Mouse (Mus musculus) frontal cortex, postnatal 10 days (tissue): ENCODE results near the gene Gad2.
A peak's percentile ranks its signal among the peaks of the same experiment; 100 is the strongest.
"Not testable (repeated sequence)": the region's sequence is repeated elsewhere in the genome, so short reads cannot be mapped to it uniquely, and the experiment has no call there.

Experiments
- DNase-seq, 2 experiments: peaks; one replicate each; pipeline ENCODE4 v3.0.0; 2022; ENCODE audit warnings: low spot score in 2 of 2, mixed read lengths in 1 of 2

Gene Gad2

DNA sequence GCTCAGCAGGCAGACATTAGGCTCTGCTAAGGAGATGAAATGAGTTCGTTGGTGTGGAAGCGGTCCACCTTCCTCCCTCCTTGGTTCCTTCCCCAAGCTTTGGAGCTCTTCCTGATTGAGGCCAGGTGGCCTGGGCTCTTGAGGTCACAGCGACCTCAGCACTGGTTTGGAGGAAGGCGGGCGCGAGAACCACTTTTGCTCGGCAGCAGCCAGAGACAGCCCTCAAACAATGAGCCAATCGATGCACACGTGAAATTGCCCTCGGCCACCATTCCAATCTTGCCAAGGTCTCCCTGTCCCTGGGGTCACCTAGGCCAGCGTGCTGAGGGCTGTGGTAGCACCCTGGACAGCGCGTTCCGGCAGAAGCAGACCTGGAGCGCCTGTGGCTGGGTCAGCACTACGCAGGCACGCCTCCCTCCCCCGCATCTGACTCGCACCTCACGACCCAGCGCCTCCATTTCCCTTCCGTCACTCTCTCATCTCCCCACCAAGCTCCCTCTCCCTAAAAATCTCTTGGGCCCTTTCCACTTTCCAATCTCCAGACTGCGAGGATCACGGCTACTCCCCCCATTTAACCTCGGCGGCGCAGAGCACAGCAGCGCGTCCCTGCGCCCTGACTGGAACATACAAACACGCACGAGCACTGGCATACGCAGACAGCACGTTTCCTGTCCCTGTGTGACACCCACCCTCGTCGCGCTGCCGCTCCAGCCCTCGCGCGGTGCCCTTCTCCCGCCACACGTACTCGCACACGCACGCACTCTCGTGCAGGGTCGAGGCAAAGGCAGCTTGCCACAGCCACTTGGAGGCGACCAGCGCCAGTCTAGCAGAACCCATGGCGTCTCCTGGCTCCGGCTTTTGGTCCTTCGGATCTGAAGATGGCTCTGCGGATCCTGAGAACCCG, at the start of gene Gad2:
Gene Gad2 (plus strand): TSS at position 378 of the 904 bp plus-strand sequence.
- DNase-seq, result peak; percentile 37 to 48

DNA sequence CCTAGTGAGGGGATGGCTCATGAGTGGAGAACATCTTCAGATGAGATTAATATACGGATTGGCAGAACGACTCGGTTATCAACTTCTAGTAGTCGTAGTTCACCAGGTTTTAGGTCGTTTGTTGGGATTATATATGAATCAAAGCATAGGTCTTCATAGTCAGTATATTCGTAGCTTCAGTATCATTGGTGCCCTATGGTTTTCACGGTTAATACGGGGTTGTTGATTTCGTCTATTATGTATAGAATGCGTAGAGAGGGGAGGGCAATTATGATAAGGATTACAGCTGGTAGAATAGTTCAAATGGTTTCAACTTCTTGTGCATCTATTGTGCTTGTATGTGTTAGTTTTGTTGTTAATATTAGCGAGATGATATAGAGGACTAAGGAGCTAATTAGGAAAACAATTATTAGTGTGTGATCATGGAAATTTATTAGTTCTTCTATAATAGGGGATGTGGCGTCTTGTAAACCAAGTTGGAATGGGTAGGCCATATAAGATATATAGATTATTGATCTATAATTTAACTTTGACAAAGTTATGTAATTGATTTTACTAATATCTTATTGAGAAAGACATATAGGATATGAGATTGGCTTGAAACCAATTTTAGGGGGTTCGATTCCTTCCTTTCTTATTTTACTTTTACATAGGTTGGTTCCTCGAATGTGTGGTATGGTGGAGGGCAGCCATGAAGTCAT, 34.4 kb upstream of the Gad2 start:
- not testable (repeated sequence) for DNase-seq

DNA sequence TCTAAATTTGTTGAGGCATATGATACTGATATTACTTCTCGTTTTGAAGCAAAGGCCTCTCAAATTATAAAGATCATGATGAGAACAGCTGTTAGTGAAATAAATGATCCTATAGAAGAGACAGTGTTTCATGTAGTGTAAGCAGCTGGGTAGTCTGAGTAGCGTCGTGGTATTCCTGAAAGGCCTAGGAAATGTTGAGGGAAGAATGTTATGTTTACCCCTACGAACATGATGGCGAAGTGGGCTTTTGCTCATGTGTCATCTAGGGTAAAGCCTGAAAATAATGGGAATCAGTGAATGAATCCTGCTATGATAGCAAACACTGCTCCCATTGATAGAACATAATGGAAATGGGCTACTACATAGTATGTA, 33.8 kb upstream of the Gad2 start:
- DNase-seq, result not testable (repeated sequence)

DNA sequence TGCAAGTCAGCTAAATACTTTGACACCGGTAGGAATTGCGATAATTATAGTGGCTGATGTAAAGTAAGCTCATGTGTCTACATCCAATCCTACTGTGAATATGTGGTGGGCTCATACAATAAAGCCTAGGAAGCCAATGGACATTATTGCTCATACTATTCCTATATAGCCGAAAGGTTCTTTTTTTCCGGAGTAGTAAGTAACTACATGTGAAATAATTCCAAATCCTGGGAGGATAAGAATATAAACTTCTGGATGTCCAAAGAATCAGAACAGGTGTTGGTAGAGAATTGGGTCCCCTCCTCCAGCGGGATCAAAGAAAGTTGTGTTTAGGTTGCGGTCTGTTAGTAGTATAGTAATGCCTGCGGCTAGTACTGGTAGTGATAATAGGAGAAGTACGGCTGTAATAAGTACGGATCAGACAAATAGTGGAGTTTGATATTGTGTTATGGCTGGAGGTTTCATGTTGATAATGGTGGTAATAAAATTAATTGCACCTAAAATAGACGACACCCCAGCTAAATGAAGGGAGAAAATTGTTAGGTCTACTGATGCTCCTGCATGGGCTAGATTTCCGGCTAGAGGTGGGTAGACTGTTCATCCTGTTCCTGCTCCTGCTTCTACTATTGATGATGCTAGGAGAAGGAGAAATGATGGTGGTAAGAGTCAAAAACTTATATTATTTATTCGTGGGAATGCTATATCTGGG, 33.2 kb upstream of the Gad2 start:
- not testable (repeated sequence) for DNase-seq

DNA sequence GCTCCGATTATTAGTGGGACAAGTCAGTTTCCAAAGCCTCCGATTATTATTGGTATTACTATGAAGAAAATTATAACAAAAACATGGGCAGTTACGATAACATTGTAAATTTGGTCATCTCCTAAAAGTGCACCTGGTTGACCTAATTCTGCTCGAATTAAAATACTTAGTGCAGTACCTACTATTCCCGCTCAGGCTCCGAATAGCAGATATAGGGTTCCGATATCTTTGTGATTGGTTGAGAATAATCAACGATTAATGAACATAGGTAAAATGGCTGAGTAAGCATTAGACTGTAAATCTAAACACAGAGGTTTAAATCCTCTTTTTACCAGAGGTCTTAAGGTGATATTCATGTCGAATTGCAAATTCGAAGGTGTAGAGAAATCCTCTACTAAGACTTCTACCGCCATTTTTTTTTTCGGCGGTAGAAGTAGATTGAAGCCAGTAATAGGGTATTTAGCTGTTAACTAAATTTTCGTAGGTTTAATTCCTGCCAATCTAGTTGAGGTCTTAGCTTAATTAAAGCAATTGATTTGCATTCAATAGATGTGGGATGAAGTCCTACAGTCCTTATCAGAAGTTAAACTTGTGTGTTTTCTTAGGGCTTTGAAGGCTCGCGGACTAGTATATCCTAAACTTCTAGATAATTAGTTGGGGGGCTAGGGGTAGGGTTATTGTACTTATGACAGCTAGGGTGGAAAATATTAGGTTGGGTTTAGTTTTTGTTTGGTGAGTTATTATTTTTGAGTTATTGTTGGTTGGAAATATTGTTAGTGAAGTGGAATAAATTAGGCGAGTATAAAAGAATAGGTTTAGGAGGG, 32.4 kb upstream of the Gad2 start:
- not testable (repeated sequence) for DNase-seq

- DNase-seq, result no peak
Measured at GRCm38 (mm10) chr2:22590206-22590490, 31.9 kb upstream of the Gad2 start.

GRCm38 (mm10) chr2:22617951-22618350, 4.1 kb upstream of the Gad2 start:
- peak in 1 of 2 experiments; percentile 15 for DNase-seq

- no peak for DNase-seq
Measured at GRCm38 (mm10) chr2:22619416-22619815, 2.6 kb upstream of the Gad2 start.

DNA sequence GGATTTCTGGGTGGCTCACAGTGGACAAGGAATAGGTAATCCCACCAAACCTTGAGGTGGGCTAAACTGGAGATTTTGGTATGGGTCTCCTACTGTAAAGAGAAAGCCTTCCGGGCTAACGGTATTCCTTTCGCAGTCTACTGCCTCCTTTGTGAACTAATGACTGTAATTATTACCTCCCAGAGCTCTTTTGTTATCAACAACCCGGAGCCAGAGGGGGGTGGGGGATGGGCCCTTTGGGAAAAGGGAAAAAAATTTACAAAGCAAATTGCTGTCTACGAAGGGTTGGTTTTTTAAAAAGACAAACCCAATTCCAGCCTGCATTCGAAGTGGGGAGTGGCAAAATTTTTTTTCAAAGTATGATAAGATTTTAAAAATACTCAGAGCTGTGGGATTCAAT, 2.0 kb upstream of the Gad2 start:
- peak in 1 of 2 experiments; percentile 26 for DNase-seq

GRCm38 (mm10) chr2:22620534-22620933, 1.5 kb upstream of the Gad2 start:
- peak in 1 of 2 experiments; percentile 22 for DNase-seq

GRCm38 (mm10) chr2:22620978-22621827, 802 bp upstream of the Gad2 start:
- DNase-seq, result peak in 1 of 2 experiments; percentile 11

DNA sequence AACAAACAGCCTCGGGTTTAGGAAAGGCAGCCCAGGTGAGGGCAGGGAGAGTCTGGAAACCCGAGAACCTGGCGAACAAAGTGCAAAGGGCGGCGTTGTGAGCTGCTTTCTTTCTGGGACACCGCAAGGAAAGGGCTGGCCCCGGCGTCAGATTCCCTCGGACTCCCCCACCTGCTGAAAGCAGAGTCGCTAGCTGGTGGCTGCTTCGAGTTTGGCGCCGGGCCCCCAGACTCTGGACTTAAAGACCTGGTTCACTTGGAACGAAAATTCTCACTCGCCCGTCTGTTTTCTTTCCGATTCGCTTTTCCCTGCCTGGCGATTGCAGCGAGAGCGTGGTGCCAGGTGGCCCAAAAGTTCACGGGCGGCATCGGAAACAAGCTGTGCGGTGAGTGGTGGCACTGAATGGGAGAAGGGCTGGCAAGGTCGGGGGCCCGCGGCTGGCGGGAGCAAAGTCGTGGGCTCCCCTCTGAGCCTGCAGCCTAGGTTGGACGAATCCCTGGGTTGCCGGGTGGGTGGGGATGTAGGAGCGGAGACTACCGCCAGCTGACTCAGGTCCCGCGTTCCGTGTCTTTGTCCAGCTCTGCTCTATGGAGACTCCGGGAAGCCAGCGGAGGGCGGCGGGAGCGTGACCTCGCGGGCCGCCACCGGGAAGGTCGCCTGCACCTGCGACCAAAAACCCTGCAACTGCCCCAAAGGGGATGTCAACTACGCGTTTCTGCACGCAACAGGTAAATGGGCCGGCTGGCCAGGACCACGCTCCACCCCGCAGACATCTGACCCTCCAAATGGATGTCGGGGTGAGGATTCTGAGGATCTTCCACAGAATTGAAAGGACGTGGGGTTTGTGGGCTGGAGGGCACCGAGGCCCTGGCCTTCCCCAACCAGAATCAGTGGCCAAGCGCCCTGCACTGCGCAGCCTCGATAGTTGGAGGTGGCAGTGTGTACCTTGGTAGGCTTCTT, 1.4 kb downstream of the Gad2 start:
- peak in 1 of 2 experiments; percentile 9 for DNase-seq

DNA sequence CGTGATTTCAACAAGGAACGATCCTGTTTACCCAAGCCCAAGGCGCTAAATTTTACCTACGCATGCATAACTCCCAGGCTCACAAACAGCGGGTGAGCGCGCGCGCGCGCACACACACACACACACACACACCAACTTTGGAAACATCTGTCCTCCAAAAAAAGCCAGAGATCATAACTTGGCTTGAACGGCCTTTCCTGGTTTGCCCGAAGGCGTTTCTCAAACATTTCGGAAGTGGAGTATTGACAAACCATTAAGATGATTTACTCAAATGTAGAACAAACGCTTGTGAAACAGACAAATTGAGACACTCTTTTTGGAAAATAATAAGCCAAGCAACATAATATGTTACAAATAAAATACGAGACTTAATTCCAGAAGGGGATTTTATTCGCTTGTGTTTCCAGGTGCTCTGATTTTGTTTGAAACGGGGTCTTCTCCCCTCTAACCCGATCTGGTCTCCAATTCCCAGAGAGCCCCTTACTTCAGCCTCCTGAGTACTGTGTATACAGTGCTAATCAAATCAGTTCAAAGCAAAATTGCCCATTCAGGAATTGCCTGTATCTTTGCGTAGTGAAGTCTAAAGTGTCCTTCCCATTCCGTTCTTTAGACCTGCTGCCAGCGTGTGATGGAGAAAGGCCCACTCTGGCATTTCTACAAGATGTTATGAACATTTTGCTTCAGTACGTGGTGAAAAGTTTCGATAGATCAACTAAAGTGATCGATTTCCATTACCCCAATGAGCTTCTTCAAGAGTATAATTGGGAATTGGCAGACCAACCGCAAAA, 2.4 kb downstream of the Gad2 start:
- DNase-seq, result no peak

- no peak for DNase-seq
Measured at GRCm38 (mm10) chr2:22625096-22625960, 3.3 kb downstream of the Gad2 start.

GRCm38 (mm10) chr2:22627147-22627666, 5.2 kb downstream of the Gad2 start:
- no peak for DNase-seq

DNA sequence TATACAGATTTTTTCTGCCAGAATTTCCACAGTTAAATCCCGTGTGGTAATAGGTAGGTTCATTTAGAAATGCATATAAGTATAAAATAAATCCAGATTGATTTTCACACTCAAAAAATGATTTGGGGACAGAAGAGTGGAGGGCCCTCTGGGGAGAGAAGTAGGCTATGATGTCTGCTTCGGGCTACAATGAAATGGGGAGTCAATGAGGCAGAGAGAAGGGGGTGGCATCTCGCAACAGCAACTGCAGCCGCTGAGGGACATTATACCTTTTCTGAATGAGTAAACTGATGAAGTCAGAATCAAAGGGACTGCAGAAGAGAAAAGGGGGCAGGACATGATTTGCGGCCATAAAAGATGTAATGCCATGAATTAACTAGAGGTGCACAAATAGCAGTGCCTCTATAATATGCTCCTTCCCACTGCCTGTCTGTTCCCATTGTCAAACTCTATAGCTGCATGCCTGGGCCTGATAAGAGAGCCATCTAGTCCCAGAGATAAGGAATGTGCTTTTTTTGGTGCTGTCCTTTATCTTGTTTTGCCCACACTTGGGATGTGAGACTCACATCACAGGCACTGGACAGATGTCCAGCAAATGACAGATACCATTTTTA, 5.9 kb downstream of the Gad2 start:
- DNase-seq, result no peak

DNA sequence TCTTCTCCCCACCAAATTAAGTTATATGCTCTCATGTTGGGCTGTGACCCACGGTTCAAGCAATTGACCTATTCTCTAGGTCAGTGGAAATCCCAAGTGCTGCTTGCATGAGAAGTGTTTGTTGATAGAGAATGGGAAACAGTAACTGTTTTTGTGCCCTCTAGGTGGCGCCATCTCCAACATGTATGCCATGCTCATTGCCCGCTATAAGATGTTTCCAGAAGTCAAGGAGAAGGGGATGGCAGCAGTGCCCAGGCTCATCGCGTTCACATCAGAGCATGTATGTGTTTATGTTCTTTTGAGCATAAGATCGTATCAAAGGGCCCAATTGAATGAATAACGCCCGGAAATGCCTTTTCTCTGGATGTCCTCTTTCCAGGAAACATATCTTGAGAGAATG, 12.8 kb downstream of the Gad2 start:
- no peak for DNase-seq
